Mouse (Mus musculus) cortical plate, adult 2 months (tissue): Measurements from ENCODE around the gene Arhgef3.

Source experiments
- CTCF ChIP-seq: fragments of 200-500 bp; IDR thresholded peaks from 2 replicates; pipeline ENCODE4 v1.5.1; 2011; ENCODE audit warnings: mild to moderate bottlenecking, control low read depth, low read length; ENCODE audit not compliant: insufficient read depth; ENCODE audit errors: extremely low read depth
- POLR2A ChIP-seq: fragments of 200-500 bp; IDR thresholded peaks from 2 replicates; pipeline ENCODE4 v1.6.1; 2011; ENCODE audit warnings: mild to moderate bottlenecking, low read length, control low read depth; ENCODE audit not compliant: insufficient read depth; ENCODE audit errors: extremely low read depth

DNA sequence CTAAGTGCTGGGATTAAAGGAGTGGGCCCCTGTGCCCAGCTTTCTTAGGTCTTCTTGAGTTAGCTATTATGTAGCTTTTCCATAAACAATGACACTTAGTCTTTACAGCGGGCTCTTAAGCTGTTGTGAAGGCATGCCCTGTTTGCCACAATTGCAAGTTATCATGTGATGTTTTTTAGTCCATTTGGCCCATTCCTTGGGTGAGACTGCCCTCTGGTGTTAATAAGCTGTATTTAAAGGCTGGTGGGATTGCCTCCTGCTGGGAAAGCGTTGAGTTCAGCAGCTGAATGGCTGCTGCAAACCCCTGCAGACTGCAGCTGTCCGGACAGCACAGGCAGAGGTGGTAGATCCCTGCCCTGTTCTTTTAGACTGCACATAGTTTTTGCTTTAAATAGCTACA, 17.9 kb upstream of the Arhgef3 start:
- TF ChIP-seq CTCF (peak; percentile 81), POLR2A (no peak)
